Mouse (Mus musculus) neural tube, embryonic 15.5 days (tissue): ENCODE measurements at regions not wholly inside any gene's neighbourhood (a gene's known extent, or its start where the extent isn't known, plus 50 kb on each side); places are given as distances from the start of the nearest gene placed in this dataset.

Source experiments
- ATAC-seq: fragments of 200-750 bp; cut with Nextera tagmentation; 2 replicates; pipeline ENCODE4 v1.8.0; 2017; ENCODE audit warnings: mild to moderate bottlenecking, moderate TSS enrichment, moderate library complexity; ENCODE audit not compliant: low FRiP score
- H3K27ac ChIP-seq: fragments of 300-500 bp; sonication (generic); replicated peaks from 2 replicates; pipeline ENCODE4 v1.5.1; 2015; ENCODE audit warnings: mild to moderate bottlenecking, inconsistent platforms
- H3K27me3 ChIP-seq: fragments of 300-500 bp; sonication (generic); replicated peaks from 2 replicates; pipeline ENCODE4 v1.6.1; 2015; ENCODE audit warnings: inconsistent platforms
- H3K36me3 ChIP-seq: fragments of 300-500 bp; sonication (generic); 2 replicates; pipeline ENCODE4 v1.6.1; 2015; ENCODE audit warnings: inconsistent platforms
- H3K4me1 ChIP-seq: fragments of 300-500 bp; sonication (generic); 2 replicates; pipeline ENCODE4 v1.6.1; 2015; ENCODE audit warnings: inconsistent platforms
- H3K4me2 ChIP-seq: fragments of 300-500 bp; sonication (generic); 2 replicates; pipeline ENCODE4 v1.6.1; 2015; ENCODE audit warnings: inconsistent platforms, mild to moderate bottlenecking, moderate library complexity
- H3K4me3 ChIP-seq: fragments of 300-500 bp; sonication (generic); replicated peaks from 2 replicates; pipeline ENCODE4 v1.5.1; 2015; ENCODE audit warnings: mild to moderate bottlenecking, inconsistent platforms
- H3K9ac ChIP-seq: fragments of 300-500 bp; sonication (generic); replicated peaks from 2 replicates; pipeline ENCODE4 v1.6.1; 2015; ENCODE audit warnings: mild to moderate bottlenecking, inconsistent platforms
- H3K9me3 ChIP-seq: fragments of 300-500 bp; sonication (generic); replicated peaks from 2 replicates; pipeline ENCODE4 v1.6.1; 2016; ENCODE audit warnings: inconsistent platforms
- WGBS: fragments of 180-500 bp; shearing (Covaris S2); methylation state at CpG from one replicate; pipeline ENCODE4 v1.1.7; 2015; ENCODE audit warnings: mixed read lengths; 5-methylcytosine and 5-hydroxymethylcytosine counted together

- 0 out of 2 replicates have a peak, but pooled peaks cover 4% of the 10 kb centered on the region for H3K4me1 ChIP-seq
- H3K36me3 ChIP-seq = no peaks in the 10 kb centered on the region
- no peak overlapping the region for H3K4me2 ChIP-seq
- H3K9ac ChIP-seq = no peak overlapping the region
- WGBS = 58% methylated on average over 7 of the region's 7 CpGs
- no peak for ATAC-seq
- H3K27ac ChIP-seq = no peak overlapping the region
- H3K9me3 ChIP-seq = no peaks in the 10 kb centered on the region
- H3K27me3 ChIP-seq = no peaks in the 10 kb centered on the region
- H3K4me3 ChIP-seq = no peak overlapping the region
Measured at GRCm38 (mm10) chr10:96188168-96188567, 51.8 kb downstream of the Gm5426 start.

- 21% methylated on average over 10 of the region's 10 CpGs for WGBS
- no peak for ATAC-seq
- Histone ChIP-seq H3K4me1 (0 out of 2 replicates have a peak, but pooled peaks cover 4% of the 10 kb centered on the region), H3K36me3 (no peaks in the 10 kb centered on the region), H3K27me3 (no peaks in the 10 kb centered on the region), H3K27ac (0 out of 2 replicates have a peak overlapping the region, but pooled peaks have one; percentile 6), H3K4me2 (no peak overlapping the region), H3K9ac (no peak overlapping the region), H3K9me3 (no peaks in the 10 kb centered on the region), H3K4me3 (no peak overlapping the region)
Measured at GRCm38 (mm10) chr10:96190168-96190987, 54.0 kb downstream of the Gm5426 start.

DNA sequence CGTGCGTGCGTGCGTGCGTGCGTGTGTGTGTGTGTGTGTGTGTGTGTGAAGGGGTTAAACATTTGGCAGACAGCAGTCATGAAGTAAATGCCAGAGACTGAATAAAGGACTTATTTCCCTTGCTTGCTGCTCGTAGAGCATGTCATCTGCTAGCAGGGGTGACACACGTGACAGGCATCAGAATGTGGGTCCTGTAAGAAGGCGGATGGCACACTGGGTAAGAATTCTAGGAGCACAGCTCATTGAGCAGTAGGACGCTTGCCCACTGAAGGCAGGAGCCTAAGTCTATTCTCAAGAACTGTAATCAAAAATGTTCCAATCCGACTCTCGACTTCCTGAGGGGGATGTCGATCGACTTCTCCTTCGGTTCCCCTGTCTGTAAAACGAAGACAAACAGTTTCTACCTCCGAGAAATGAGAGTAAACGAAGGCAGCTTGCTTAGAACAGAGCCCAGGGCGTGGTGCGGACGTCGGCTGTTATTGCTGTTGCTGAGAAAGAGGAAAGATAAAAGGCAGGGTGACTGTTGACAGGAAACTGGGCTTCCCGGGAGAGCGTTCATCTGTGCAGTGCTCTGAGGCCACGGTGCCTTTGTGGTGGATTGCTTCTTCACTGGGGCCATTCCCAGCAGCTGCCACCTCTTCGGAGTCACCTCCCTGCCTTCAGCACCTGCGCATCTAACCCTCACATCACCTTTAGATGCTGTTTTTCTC is 64.7 kb downstream of the Gm5426 start:
- Histone ChIP-seq H3K4me2 (no peak overlapping the region; the same call in 1 of the 2 replicates), H3K27ac (no peak overlapping the region)

GRCm38 (mm10) chr10:96201891-96202290 is 65.5 kb downstream of the Gm5426 start:
- Histone ChIP-seq H3K9me3 (no peaks in the 10 kb centered on the region), H3K36me3 (no peaks in the 10 kb centered on the region), H3K4me3 (no peak overlapping the region), H3K27ac (no peak overlapping the region), H3K4me2 (no peak overlapping the region), H3K4me1 (no peaks in the 10 kb centered on the region), H3K9ac (no peak overlapping the region), H3K27me3 (no peaks in the 10 kb centered on the region)
- WGBS = 59% methylated on average over 6 of the region's 6 CpGs
- ATAC-seq = no peak

More for the DNA sequence above, 64.7 kb downstream of the Gm5426 start:
- H3K36me3 ChIP-seq = no peaks in the 10 kb centered on the region
- ATAC-seq = no peak
- WGBS = 76% methylated on average over 27 of the region's 27 CpGs
- H3K4me3 ChIP-seq = no peak overlapping the region
- no peak overlapping the region for H3K9ac ChIP-seq
- no peaks in the 10 kb centered on the region for H3K27me3 ChIP-seq
- H3K9me3 ChIP-seq = no peaks in the 10 kb centered on the region
- H3K4me1 ChIP-seq = no peaks in the 10 kb centered on the region

- ATAC-seq = no peak
- H3K27me3 ChIP-seq = no peaks in the 10 kb centered on the region
Measured at GRCm38 (mm10) chr10:96202871-96203270, 66.5 kb downstream of the Gm5426 start.

GRCm38 (mm10) chr10:96204198-96204597 is 67.8 kb downstream of the Gm5426 start:
- Histone ChIP-seq H3K36me3 (no peaks in the 10 kb centered on the region), H3K27ac (no peak overlapping the region), H3K27me3 (no peaks in the 10 kb centered on the region), H3K9me3 (no peaks in the 10 kb centered on the region), H3K9ac (no peak overlapping the region), H3K4me3 (no peak overlapping the region), H3K4me1 (no peaks in the 10 kb centered on the region), H3K4me2 (no peak overlapping the region)
- ATAC-seq = no peak
- 90% methylated on average over 5 of the region's 5 CpGs for WGBS

More at GRCm38 (mm10) chr10:96202871-96203270, 66.5 kb downstream of the Gm5426 start:
- Histone ChIP-seq H3K4me3 (no peak overlapping the region), H3K4me1 (no peaks in the 10 kb centered on the region), H3K36me3 (no peaks in the 10 kb centered on the region), H3K9me3 (no peaks in the 10 kb centered on the region), H3K27ac (no peak overlapping the region), H3K9ac (no peak overlapping the region), H3K4me2 (no peak overlapping the region)

GRCm38 (mm10) chr10:96209171-96209570 is 72.8 kb downstream of the Gm5426 start:
- H3K4me3 ChIP-seq = no peak overlapping the region
- H3K36me3 ChIP-seq = no peaks in the 10 kb centered on the region
- H3K27ac ChIP-seq = no peak overlapping the region
- H3K27me3 ChIP-seq = no peaks in the 10 kb centered on the region
- no peak overlapping the region for H3K9ac ChIP-seq
- 0 out of 2 replicates have a peak, but pooled peaks cover 2% of the 10 kb centered on the region for H3K4me1 ChIP-seq
- 68% methylated on average over 5 of the region's 5 CpGs for WGBS
- no peak overlapping the region for H3K4me2 ChIP-seq
- H3K9me3 ChIP-seq = no peaks in the 10 kb centered on the region
- ATAC-seq = no peak

DNA sequence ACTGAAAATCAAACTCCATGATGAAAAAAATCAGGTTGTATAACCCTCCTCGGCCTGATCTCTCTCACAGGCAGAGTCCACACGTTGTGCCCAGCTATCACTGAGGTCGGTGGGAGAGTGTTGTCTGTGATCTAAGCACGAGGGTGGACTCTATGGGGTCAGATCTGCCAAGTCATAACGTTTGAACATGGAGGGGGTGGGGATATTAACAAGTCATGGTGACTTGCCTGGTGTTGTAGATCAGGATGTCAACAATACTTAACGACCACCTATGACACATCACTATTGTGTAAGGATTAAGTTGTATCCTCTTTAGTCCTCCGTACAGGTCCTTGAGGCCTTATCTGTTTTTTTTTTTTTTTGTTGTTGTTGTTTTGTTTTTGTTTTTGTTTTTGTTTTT is 74.8 kb downstream of the Gm5426 start:
- Histone ChIP-seq H3K4me3 (no peak overlapping the region), H3K9ac (no peak overlapping the region), H3K27ac (no peak overlapping the region), H3K4me2 (no peak overlapping the region), H3K27me3 (no peaks in the 10 kb centered on the region), H3K9me3 (no peaks in the 10 kb centered on the region), H3K4me1 (0 out of 2 replicates have a peak, but pooled peaks cover 7% of the 10 kb centered on the region), H3K36me3 (no peaks in the 10 kb centered on the region)
- no peak for ATAC-seq
- 81% methylated on average over 7 of the region's 7 CpGs for WGBS

- under 1% methylated on average over 10 of the region's 10 CpGs for WGBS
- peak; percentile 93 for ATAC-seq
- 0 out of 2 replicates have a peak, but pooled peaks cover 7% of the 10 kb centered on the region for H3K4me1 ChIP-seq
- H3K9ac ChIP-seq = no peak overlapping the region
- peak overlapping the region; percentile 73 for H3K27ac ChIP-seq
- no peaks in the 10 kb centered on the region for H3K36me3 ChIP-seq
- H3K4me3 ChIP-seq = no peak overlapping the region
- no peak overlapping the region for H3K4me2 ChIP-seq
- no peaks in the 10 kb centered on the region for H3K9me3 ChIP-seq
- H3K27me3 ChIP-seq = no peaks in the 10 kb centered on the region
Measured at GRCm38 (mm10) chr10:96213876-96214275, 77.5 kb downstream of the Gm5426 start.

GRCm38 (mm10) chr10:96214285-96214684 is 77.9 kb downstream of the Gm5426 start:
- WGBS = 55% methylated on average over 7 of the region's 7 CpGs
- no peaks in the 10 kb centered on the region for H3K27me3 ChIP-seq
- 0 out of 2 replicates have a peak, but pooled peaks cover 7% of the 10 kb centered on the region for H3K4me1 ChIP-seq
- peak overlapping the region; percentile 73 for H3K27ac ChIP-seq
- 0 out of 2 replicates have a peak, but pooled peaks have one; percentile 54 for ATAC-seq
- no peak overlapping the region for H3K4me2 ChIP-seq
- no peaks in the 10 kb centered on the region for H3K36me3 ChIP-seq
- H3K4me3 ChIP-seq = no peak overlapping the region
- H3K9ac ChIP-seq = no peak overlapping the region
- H3K9me3 ChIP-seq = no peaks in the 10 kb centered on the region

DNA sequence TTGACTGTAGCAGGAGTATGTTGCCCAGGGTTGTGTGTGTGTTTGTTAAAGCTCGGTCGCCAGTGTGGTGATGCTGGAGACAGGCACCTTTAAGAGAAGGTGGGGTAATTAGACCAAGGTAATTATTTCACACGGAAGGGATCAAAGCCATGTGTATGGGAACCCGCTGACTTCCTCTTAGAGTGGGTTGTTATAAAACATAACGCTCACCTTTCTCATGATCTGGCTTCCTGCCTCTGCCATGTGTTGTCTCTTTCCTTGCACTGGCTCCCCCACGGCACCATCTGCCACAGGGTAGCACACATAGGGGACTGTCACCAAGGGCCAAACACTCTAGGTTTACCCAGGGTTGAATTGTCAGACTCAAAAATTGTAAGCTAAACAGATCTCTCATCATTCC is 78.5 kb downstream of the Gm5426 start:
- Histone ChIP-seq H3K4me1 (0 out of 2 replicates have a peak, but pooled peaks cover 7% of the 10 kb centered on the region), H3K27me3 (no peaks in the 10 kb centered on the region), H3K4me3 (no peak overlapping the region), H3K27ac (no peak overlapping the region), H3K9me3 (no peaks in the 10 kb centered on the region), H3K36me3 (no peaks in the 10 kb centered on the region), H3K9ac (no peak overlapping the region), H3K4me2 (no peak overlapping the region)
- WGBS = 62% methylated on average over 6 of the region's 6 CpGs
- no peak for ATAC-seq

GRCm38 (mm10) chr10:96220731-96221130 is 84.3 kb downstream of the Gm5426 start:
- Histone ChIP-seq H3K9me3 (no peaks in the 10 kb centered on the region), H3K4me3 (no peak overlapping the region), H3K4me2 (no peak overlapping the region), H3K9ac (no peak overlapping the region), H3K36me3 (no peaks in the 10 kb centered on the region), H3K27me3 (no peaks in the 10 kb centered on the region), H3K27ac (no peak overlapping the region), H3K4me1 (no peaks in the 10 kb centered on the region)
- ATAC-seq = no peak
- WGBS = 87% methylated on average over 4 of the region's 4 CpGs
